Mouse (Mus musculus) heart, embryonic 10.5 days (tissue): ENCODE data around the gene Gm7138. TPM values are rescaled to one million over a fixed set of nuclear protein-coding genes. Genes with fewer than 3 reads are reported as not detected.
"Not testable (repeated sequence)": the region's sequence is repeated elsewhere in the genome, so short reads cannot be mapped to it uniquely, and the experiment has no call there.

Experiments
- DNase-seq: peaks from one replicate; pipeline ENCODE4 v3.0.0-alpha.2; 2017; ENCODE audit warnings: low spot score
- H3K27ac ChIP-seq: fragments of 300-500 bp; sonication (generic); 2 replicates; pipeline ENCODE4 v1.5.1; 2016; ENCODE audit warnings: mild to moderate bottlenecking
- H3K27me3 ChIP-seq: fragments of 300-500 bp; sonication (generic); 2 replicates; pipeline ENCODE4 v1.6.1; 2016; ENCODE audit warnings: mild to moderate bottlenecking; ENCODE audit not compliant: poor library complexity, insufficient read depth, severe bottlenecking
- H3K36me3 ChIP-seq: fragments of 300-500 bp; sonication (generic); 2 replicates; pipeline ENCODE4 v1.6.1; 2016; ENCODE audit warnings: mild to moderate bottlenecking, moderate library complexity
- H3K4me1 ChIP-seq: fragments of 300-500 bp; sonication (generic); 2 replicates; pipeline ENCODE4 v1.6.1; 2016; ENCODE audit warnings: mild to moderate bottlenecking
- H3K4me3 ChIP-seq: fragments of 300-500 bp; sonication (generic); 2 replicates; pipeline ENCODE4 v1.5.1; 2016; ENCODE audit warnings: mild to moderate bottlenecking, moderate library complexity
- H3K9me3 ChIP-seq: fragments of 300-500 bp; sonication (generic); 2 replicates; pipeline ENCODE4 v1.6.1; 2016; ENCODE audit warnings: mild to moderate bottlenecking, moderate library complexity
- WGBS: fragments of 180-500 bp; shearing (Covaris S2); methylation state at CpG from one replicate; pipeline ENCODE4 v1.1.7; 2016; 5-methylcytosine and 5-hydroxymethylcytosine counted together
- polyA plus RNA-seq: library from polyadenylated mRNA; unstranded; fragments of >200 nt; fragmentation: Nextera tagmentation; extraction: Ambion mirVana; gene quantifications from 2 replicates; pipeline ENCODE4 v1.2.1, GENCODE M21; 2016

Gene Gm7138
- polyA plus RNA-seq, 1 experiment from 2014 or later: not detected

DNA sequence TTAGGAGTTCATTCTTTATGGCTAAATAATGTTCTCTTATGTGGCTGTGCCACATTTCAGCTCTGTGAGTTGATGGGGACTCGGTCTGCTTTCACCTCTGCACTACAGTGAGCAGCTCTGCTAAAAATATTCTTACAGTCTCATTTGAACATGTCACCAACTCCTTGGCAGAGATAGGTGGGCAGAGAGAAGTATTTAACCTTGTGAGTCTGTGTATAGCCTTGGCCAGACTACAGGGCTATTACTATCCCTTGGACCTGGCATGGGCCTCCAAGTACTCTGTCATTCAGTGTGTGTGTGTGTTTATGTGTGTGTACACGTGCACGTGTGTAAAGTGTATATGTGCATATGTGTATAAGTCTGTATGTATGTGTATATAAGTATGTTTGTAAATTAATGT is 6.7 kb upstream of the Gm7138 start:
- WGBS: 71% methylated on average over 3 of the region's 3 CpGs
- H3K4me3 ChIP-seq, H3K27ac ChIP-seq, H3K36me3 ChIP-seq, DNase-seq, H3K27me3 ChIP-seq, H3K4me1 ChIP-seq, H3K9me3 ChIP-seq: not testable (repeated sequence)

DNA sequence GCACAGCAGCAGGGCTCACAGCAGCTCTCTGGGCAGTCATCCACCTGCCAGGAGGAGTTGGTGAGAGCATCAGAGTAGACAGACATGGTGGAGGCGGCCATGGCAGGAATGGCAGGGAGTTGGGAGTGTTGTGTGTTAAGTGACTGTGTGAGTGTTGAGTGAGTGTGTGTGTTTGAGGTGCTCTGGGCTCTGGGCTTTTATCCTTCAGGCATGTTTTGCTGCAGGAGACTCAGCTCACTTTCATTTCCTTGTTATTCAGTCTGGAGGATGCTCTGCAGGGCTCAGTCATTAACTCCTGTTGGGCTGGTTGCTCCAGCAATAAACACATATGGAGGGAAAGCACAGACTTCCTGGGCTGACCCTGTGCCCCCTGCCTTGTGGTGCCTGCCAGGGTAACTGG is 5.7 kb upstream of the Gm7138 start, which contains the start of gene Gm3250:
Gene Gm3250 (minus strand): TSS at position 101 of the 400 bp plus-strand sequence.
- not testable (repeated sequence) for H3K27ac ChIP-seq, H3K9me3 ChIP-seq, H3K36me3 ChIP-seq, DNase-seq, H3K4me3 ChIP-seq, H3K4me1 ChIP-seq, H3K27me3 ChIP-seq
- 33% methylated on average over 1 of the region's 1 CpGs for WGBS

GRCm38 (mm10) chr10:77772142-77772541 is 4.6 kb downstream of the Gm7138 start:
- WGBS: 69% methylated on average over 3 of the region's 3 CpGs
- H3K27me3 ChIP-seq, H3K4me3 ChIP-seq, H3K36me3 ChIP-seq, H3K27ac ChIP-seq, DNase-seq, H3K9me3 ChIP-seq, H3K4me1 ChIP-seq: not testable (repeated sequence)

DNA sequence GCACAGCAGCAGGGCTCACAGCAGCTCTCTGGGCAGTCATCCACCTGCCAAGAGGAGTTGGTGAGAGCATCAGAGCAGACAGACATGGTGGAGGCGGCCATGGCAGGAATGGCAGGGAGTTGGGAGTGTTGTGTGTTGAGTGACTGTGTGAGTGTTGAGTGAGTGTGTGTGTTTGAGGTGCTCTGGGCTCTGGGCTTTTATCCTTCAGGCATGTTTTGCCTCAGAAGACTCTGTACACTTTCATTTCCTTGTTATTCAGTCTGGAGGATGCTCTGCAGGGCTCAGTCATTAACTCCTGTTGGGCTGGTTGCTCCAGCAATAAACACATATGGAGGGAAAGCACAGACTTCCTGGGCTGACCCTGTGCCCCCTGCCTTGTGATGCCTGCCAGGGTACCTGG is 5.5 kb downstream of the Gm7138 start, which contains the start of gene Gm3238:
Gene Gm3238 (minus strand): TSS at position 101 of the 400 bp plus-strand sequence.
- WGBS: 56% methylated on average over 1 of the region's 1 CpGs

DNA sequence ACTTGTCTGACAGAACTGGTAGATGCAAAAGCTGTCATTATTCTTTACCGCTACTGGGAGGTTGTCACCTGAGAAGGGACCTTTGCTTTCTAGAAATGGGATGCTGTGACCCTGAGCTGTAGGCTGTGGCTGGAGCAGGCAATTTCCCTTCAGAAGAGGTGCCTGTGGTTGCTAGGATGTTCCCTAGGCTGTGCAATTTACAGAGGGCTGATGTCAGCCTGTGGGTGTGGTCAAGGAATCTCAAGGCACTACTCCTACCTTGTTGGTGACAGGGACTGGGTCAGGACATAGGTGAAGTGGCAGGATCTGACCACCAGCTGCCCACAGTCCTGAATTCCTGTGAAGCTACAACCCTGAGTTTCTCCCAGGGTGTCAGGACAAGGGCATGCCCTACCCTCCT is 7.0 kb downstream of the Gm7138 start:
- WGBS: 78% methylated on average over 1 of the region's 1 CpGs
- H3K4me1 ChIP-seq: no peaks in the 10 kb centered on the region
- no peak overlapping the region for H3K4me3 ChIP-seq
- DNase-seq: no peak
- H3K9me3 ChIP-seq: no peaks in the 10 kb centered on the region
- no peak overlapping the region for H3K27ac ChIP-seq
- H3K27me3 ChIP-seq: no peaks in the 10 kb centered on the region
- no peaks in the 10 kb centered on the region for H3K36me3 ChIP-seq

More for the DNA sequence above, 5.5 kb downstream of the Gm7138 start, which contains the start of gene Gm3238:
- H3K4me3 ChIP-seq, H3K27me3 ChIP-seq, H3K9me3 ChIP-seq, DNase-seq, H3K27ac ChIP-seq, H3K4me1 ChIP-seq, H3K36me3 ChIP-seq: not testable (repeated sequence)

- H3K27ac ChIP-seq, H3K4me1 ChIP-seq, DNase-seq, H3K27me3 ChIP-seq, H3K9me3 ChIP-seq, H3K36me3 ChIP-seq, H3K4me3 ChIP-seq: not testable (repeated sequence)
- no CpG with 5 or more reads among the region's 1 CpGs for WGBS
These were observed 17.2 kb downstream of the Gm7138 start, which contains the start of gene Gm3233 for GRCm38 (mm10) chr10:77759582-77759981. Gene Gm3233, minus strand, starts transcription at chr10:77759682.

DNA sequence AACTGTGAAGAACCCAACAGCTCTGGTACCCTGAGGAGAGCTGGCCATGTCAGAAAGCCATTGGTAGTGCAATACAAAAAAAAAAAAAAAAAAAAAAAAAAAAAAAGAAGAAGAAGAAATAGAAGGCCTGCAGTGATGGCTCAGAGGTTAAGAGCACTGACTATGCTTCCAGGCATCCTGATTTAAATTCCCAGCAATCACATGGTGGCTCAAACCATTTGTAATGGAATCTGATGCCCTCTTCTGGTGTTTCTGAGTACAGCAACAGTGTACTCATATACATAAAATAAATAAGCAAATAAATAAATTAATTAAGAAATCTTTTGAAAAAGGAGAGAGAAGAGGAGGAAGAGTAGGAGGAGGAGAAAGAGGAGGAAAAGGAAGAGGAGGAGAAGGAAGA is 23.3 kb downstream of the Gm7138 start:
- Histone ChIP-seq H3K27ac (no peak overlapping the region), H3K27me3 (peaks cover 6% of the 10 kb centered on the region; the same call in 1 of the 2 replicates), H3K4me1 (no peaks in the 10 kb centered on the region), H3K36me3 (no peaks in the 10 kb centered on the region), H3K4me3 (no peak overlapping the region), H3K9me3 (no peaks in the 10 kb centered on the region)
- DNase-seq: no peak

GRCm38 (mm10) chr10:77752312-77752711 is 24.4 kb downstream of the Gm7138 start:
- not testable (repeated sequence) for H3K36me3 ChIP-seq, H3K9me3 ChIP-seq, H3K4me3 ChIP-seq, DNase-seq, H3K27ac ChIP-seq, H3K4me1 ChIP-seq, H3K27me3 ChIP-seq
- WGBS: 64% methylated on average over 3 of the region's 3 CpGs

DNA sequence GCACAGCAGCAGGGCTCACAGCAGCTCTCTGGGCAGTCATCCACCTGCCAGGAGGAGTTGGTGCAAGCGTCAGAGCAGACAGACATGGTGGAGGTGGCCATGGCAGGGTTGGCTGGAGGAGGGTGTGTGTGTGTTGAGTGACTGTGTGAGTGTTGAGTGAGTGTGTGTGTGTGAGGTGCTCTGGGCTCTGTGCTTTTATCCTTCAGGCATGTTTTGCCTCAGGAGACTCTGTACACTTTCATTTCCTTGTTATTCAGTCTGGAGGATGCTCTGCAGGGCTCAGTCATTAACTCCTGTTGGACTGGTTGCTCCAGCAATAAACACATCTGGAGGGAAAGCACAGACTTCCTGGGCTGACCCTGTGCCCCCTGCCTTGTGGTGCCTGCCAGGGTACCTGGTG is 25.5 kb downstream of the Gm7138 start, which contains the start of gene Gm9736:
Gene Gm9736 (minus strand): TSS at position 101 of the 400 bp plus-strand sequence.
- DNase-seq, H3K36me3 ChIP-seq, H3K9me3 ChIP-seq, H3K4me3 ChIP-seq, H3K4me1 ChIP-seq, H3K27ac ChIP-seq, H3K27me3 ChIP-seq: not testable (repeated sequence)
- 53% methylated on average over 1 of the region's 1 CpGs for WGBS

- not testable (repeated sequence) for H3K27me3 ChIP-seq, H3K27ac ChIP-seq, H3K9me3 ChIP-seq, H3K4me1 ChIP-seq, H3K4me3 ChIP-seq, H3K36me3 ChIP-seq, DNase-seq
- 73% methylated on average over 1 of the region's 1 CpGs for WGBS
These were observed 26.1 kb downstream of the Gm7138 start for GRCm38 (mm10) chr10:77750686-77751085.

- not testable (repeated sequence) for H3K4me3 ChIP-seq, H3K9me3 ChIP-seq, H3K27ac ChIP-seq, DNase-seq, H3K4me1 ChIP-seq, H3K36me3 ChIP-seq, H3K27me3 ChIP-seq
- WGBS: 60% methylated on average over 4 of the region's 5 CpGs
These were observed 34.6 kb downstream of the Gm7138 start, which contains the start of gene Gm18596 for GRCm38 (mm10) chr10:77741924-77742688. Gene Gm18596, minus strand, starts transcription at chr10:77742638.

DNA sequence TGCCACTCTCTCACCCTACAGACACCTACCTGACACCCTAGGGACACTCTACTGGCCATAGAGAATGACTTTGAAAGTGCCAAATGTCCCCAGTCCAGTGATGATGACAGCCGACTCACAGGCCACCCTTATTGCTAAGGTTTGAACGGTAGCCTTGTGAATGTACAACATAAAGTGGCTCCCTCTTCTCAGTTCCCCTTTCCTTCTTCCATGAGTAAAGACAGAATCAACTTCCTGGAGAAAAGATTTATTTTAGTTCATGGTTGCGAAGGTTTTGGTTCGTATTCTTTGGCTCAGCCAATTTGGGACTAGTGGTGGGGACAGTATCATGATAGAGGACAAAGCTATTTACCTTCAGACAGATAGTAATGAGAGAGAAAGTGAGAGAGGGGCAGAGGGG is 37.8 kb downstream of the Gm7138 start:
- Histone ChIP-seq H3K27ac (no peak overlapping the region), H3K9me3 (peaks cover 7% of the 10 kb centered on the region; the same call in 1 of the 2 replicates), H3K36me3 (no peaks in the 10 kb centered on the region), H3K4me3 (no peak overlapping the region), H3K27me3 (peaks cover 8% of the 10 kb centered on the region; the same call in 1 of the 2 replicates), H3K4me1 (0 out of 2 replicates have a peak, but pooled peaks cover 5% of the 10 kb centered on the region)
- DNase-seq: no peak
- WGBS: 88% methylated on average over 4 of the region's 4 CpGs

DNA sequence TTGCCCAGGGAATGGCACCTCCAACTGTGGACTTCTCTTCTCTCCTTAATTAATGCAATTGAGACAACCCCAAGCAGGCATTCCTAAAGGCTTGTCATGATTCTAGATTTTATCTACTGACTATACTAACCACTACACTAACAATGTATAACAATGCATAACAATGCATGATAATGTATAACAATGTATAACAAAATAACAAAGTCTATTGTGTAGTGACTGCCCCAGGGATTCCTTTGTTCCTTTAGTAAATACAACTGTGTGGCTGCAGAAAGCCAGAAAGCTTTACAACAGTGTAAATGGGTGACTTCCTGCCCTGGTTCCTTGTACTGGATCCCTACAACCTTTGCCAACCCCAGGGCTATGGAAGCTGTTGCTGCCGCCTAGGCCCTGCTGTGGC is 40.8 kb downstream of the Gm7138 start:
- whole genome bisulfite sequencing: 81% methylated on average over 1 of the region's 1 CpGs
- Histone ChIP-seq H3K27ac (no peak overlapping the region), H3K4me1 (0 out of 2 replicates have a peak, but pooled peaks cover 5% of the 10 kb centered on the region), H3K4me3 (no peak overlapping the region), H3K36me3 (no peaks in the 10 kb centered on the region), H3K9me3 (peaks cover 7% of the 10 kb centered on the region; the same call in 1 of the 2 replicates), H3K27me3 (no peaks in the 10 kb centered on the region)
- DNase-seq: no peak
